19 mouse cellular contexts compared by ENCODE assay signal in the genomic region with DNA sequence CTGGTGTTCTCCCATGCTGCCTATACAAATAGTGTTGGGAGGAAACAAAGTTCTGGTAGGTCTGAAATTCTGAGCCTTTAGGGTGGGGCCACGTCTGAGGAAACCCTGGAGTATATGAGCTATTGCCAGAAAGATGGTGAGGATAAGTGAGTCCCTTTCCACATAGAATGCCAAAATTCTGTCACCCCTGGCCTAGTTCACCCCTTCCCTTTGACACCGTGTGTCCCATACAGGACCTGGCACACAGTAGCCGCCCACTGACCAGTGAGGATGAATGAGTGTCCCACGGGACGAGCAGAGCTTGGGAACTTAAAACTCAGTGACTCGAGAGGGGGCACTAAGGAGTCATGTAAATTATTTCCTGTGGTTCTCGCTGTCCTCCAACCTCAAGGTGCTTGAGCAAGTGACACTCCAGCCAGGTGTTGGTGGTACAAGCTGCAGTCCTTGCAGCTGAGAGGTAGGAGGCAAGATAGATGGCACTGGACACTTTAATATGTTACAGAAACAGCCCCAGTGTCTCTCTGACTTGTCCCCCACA. TPM values are rescaled to one million over a fixed set of nuclear protein-coding genes. Genes with fewer than 3 reads are reported as not detected.
DNase-seq lines count a peak whose midpoint lies in the region; TF ChIP-seq lines count a peak whose summit lies in the region.
"Had no signal": no experiment of that assay in that cellular context is flagged by ENCODE, and none has a peak within 500 bp of the region (broad histone marks: within the 10 kb centered on the region; RNA-seq: fewer than 3 reads in every experiment).

No protein-coding gene starts in this region.

- peak overlapping the region; percentile 14 for H3K9ac ChIP-seq in heart, adult 2 months (ENCODE audit: low read depth, low read length)
- H3K9ac ChIP-seq in CH12.LX (ENCODE audit: insufficient read depth, low read depth): no peak overlapping the region
- H3K9ac ChIP-seq: embryonic facial prominence, embryonic 12.5 days; forebrain, embryonic 15.5 days; hindbrain, embryonic 14.5 days had no signal

- peak; percentile 15; the same call in 1 of the 2 replicates for TF ChIP-seq CTCF in heart, adult 2 months (IDR thresholded peaks at IDR 0.05)
- peak in 1 of 2 experiments; percentile 62; a peak in 2 of 4 replicates for TF ChIP-seq CTCF in CH12.LX (conservative IDR thresholded peaks at IDR 0.05 in 1 of 2, IDR thresholded peaks at IDR 0.05 in 1 of 2; ENCODE audit: low read depth in 2 of 2, low read length in 2 of 2)

- H3K4me3 ChIP-seq in heart, adult 2 months: no peak overlapping the region
- H3K4me3 ChIP-seq in CH12.LX (replicated peaks in 1 of 3; ENCODE audit: low read depth in 2 of 3, low read length in 2 of 3, poor library complexity in 1 of 3): no peak overlapping the region
- H3K4me3 ChIP-seq: embryonic facial prominence, embryonic 12.5 days; forebrain, embryonic 15.5 days; heart, embryonic 10.5 days; hindbrain, embryonic 10.5 days had no signal

- dilution Hi-C loops in CH12.LX (cut with MboI; ENCODE audit: extremely low pct_ligation_motif_present, extremely low pct_unique_long_range_greater_than_20kb, low sequenced_read_pairs): no loop called here

- H3K27me3 ChIP-seq in heart, adult 2 months (ENCODE audit: control insufficient read depth, insufficient read depth, low read length): no peaks in the 10 kb centered on the region
- H3K27me3 ChIP-seq in CH12.LX (replicated peaks): no peaks in the 10 kb centered on the region
- H3K27me3 ChIP-seq: embryonic facial prominence, embryonic 12.5 days; forebrain, embryonic 15.5 days had no signal

- TF ChIP-seq EP300 in heart, adult 2 months (IDR thresholded peaks at IDR 0.05; ENCODE audit: insufficient read depth, low read depth, low read length): 0 out of 2 replicates have a peak, but pooled peaks have one; percentile 41
- peak; percentile 67 for TF ChIP-seq EP300 in CH12.LX (IDR thresholded peaks at IDR 0.05; ENCODE audit: low read length)

- no peak for DNase-seq in heart, adult 2 months
- DNase-seq in heart, postnatal 36 days: no peak
- peak; percentile 33 for DNase-seq in kidney, adult 9 months
- DNase-seq in kidney, postnatal 14 days: no peak
- peak; percentile 42 for DNase-seq in CH12.LX (ENCODE audit: extremely low read depth)
- DNase-seq in thymus, adult 18-20 months: no peak
- DNase-seq: adrenal gland, adult 8-10 months; adrenal gland, postnatal 36 days; cerebellum, adult 11 months; cerebellum, adult 8-10 months; cerebellum, postnatal 14 days; gastrocnemius, postnatal 25 days; heart, postnatal 14 days had no signal

- in situ Hi-C loops in CH12.LX (cut with MboI; ENCODE audit: low pct_ligation_motif_present, low pct_unique_long_range_greater_than_20kb, low sequenced_read_pairs): no loop called here

- peaks cover 2% of the 10 kb centered on the region for H3K9me3 ChIP-seq in CH12.LX (replicated peaks; ENCODE audit: low read length)
- H3K9me3 ChIP-seq: embryonic facial prominence, embryonic 12.5 days; forebrain, embryonic 15.5 days; G1E; heart, embryonic 10.5 days; hindbrain, embryonic 10.5 days had no signal

- H3K36me3 ChIP-seq in heart, adult 2 months (ENCODE audit: control insufficient read depth, insufficient read depth, low read length): peaks cover 9% of the 10 kb centered on the region
- H3K36me3 ChIP-seq in CH12.LX (replicated peaks in 1 of 2; ENCODE audit: control insufficient read depth in 1 of 2, insufficient read depth in 1 of 2, low read length in 1 of 2): no peaks in the 10 kb centered on the region
- H3K36me3 ChIP-seq: embryonic facial prominence, embryonic 12.5 days; forebrain, embryonic 15.5 days; G1E; heart, embryonic 10.5 days; hindbrain, embryonic 10.5 days had no signal

- no peak overlapping the region for H3K4me2 ChIP-seq in CH12.LX (ENCODE audit: insufficient read depth, low read depth, poor library complexity, severe bottlenecking)
- H3K4me2 ChIP-seq: embryonic facial prominence, embryonic 12.5 days; forebrain, embryonic 15.5 days; hindbrain, embryonic 14.5 days had no signal

- H3K4me1 ChIP-seq in heart, adult 2 months (ENCODE audit: control insufficient read depth, insufficient read depth, low read length): peaks cover 9% of the 10 kb centered on the region
- H3K4me1 ChIP-seq in CH12.LX (ENCODE audit: control insufficient read depth in 1 of 2, insufficient read depth in 2 of 2): peaks cover 12 to 28% of the 10 kb centered on the region in 2 experiments
- H3K4me1 ChIP-seq: forebrain, embryonic 15.5 days; hindbrain, embryonic 10.5 days had no signal

- peak; percentile 50 for TF ChIP-seq RAD21 in CH12.LX (IDR thresholded peaks at IDR 0.05; ENCODE audit: low read depth, low read length)

- intact Hi-C loops in heart, adult 2 months (cut with DNase I): no loop called here
- intact Hi-C loops in heart, postnatal 36 days (cut with DNase I): no loop called here

- H3K27ac ChIP-seq in heart, adult 2 months: peak overlapping the region; percentile 71
- H3K27ac ChIP-seq in CH12.LX (ENCODE audit: insufficient read depth, low read depth): no peak overlapping the region
- H3K27ac ChIP-seq: embryonic facial prominence, embryonic 12.5 days; forebrain, embryonic 15.5 days; heart, embryonic 10.5 days; hindbrain, embryonic 10.5 days; hindbrain, embryonic 14.5 days had no signal

- peak; percentile 34; the same call in 1 of the 2 replicates for TF ChIP-seq POLR2A in heart, adult 2 months (IDR thresholded peaks at IDR 0.05; ENCODE audit: insufficient read depth, low read depth, low read length)
- TF ChIP-seq POLR2A in CH12.LX (IDR thresholded peaks at IDR 0.05; ENCODE audit: low read depth, low read length): no peak

- H3K79me2 ChIP-seq in heart, adult 2 months (replicated peaks; ENCODE audit: control insufficient read depth, insufficient read depth, low read length): no peaks in the 10 kb centered on the region
- H3K79me2 ChIP-seq in CH12.LX (replicated peaks; ENCODE audit: control insufficient read depth, extremely low read depth, insufficient read depth, poor library complexity, severe bottlenecking): no peaks in the 10 kb centered on the region

- WGBS in heart, adult 2 months: 39% methylated on average over 7 of the region's 7 CpGs

TF ChIP-seq in CH12.LX, 34 proteins besides CTCF, POLR2A, EP300 and RAD21 (continues in another document):
- TF ChIP-seq MAFK (IDR thresholded peaks at IDR 0.05; ENCODE audit: insufficient replicate concordance, low read length): no peak
- peak; percentile 60 for TF ChIP-seq SMC3 (IDR thresholded peaks at IDR 0.05; ENCODE audit: low read depth, low read length)
- 0 out of 2 replicates have a peak, but pooled peaks have one; percentile 32 for TF ChIP-seq MAX (IDR thresholded peaks at IDR 0.05; ENCODE audit: low read length)
- no peak for TF ChIP-seq GABPA (IDR thresholded peaks at IDR 0.05; ENCODE audit: insufficient replicate concordance, low read depth, low read length)
- peak; percentile 35 for TF ChIP-seq BHLHE40 (IDR thresholded peaks at IDR 0.05; ENCODE audit: low read depth, low read length)
- 0 out of 2 replicates have a peak, but pooled peaks have one; percentile 34 for TF ChIP-seq IRF4 (IDR thresholded peaks at IDR 0.05; ENCODE audit: low read depth, low read length)
- 0 out of 2 replicates have a peak, but pooled peaks have one; percentile 32 for TF ChIP-seq ETS1 (conservative IDR thresholded peaks at IDR 0.05; ENCODE audit: low read depth, low read length)
- 0 out of 2 replicates have a peak, but pooled peaks have one; percentile 27 for TF ChIP-seq NELFE (IDR thresholded peaks at IDR 0.05; ENCODE audit: low read depth, low read length)
- TF ChIP-seq JUN (IDR thresholded peaks at IDR 0.05; ENCODE audit: insufficient read depth, low read depth, low read length): no peak
- no peak for TF ChIP-seq PAX5 (IDR thresholded peaks at IDR 0.05; ENCODE audit: low read length)
- 0 out of 2 replicates have a peak, but pooled peaks have one; percentile 17 for TF ChIP-seq SIN3A (IDR thresholded peaks at IDR 0.05; ENCODE audit: low read length)
- no peak for TF ChIP-seq ELF1 (IDR thresholded peaks at IDR 0.05; ENCODE audit: low read depth, low read length)
- no peak for TF ChIP-seq UBTF (IDR thresholded peaks at IDR 0.05; ENCODE audit: low read depth, low read length)
- TF ChIP-seq RCOR1 (conservative IDR thresholded peaks at IDR 0.05; ENCODE audit: low read depth, low read length): no peak
- no peak for TF ChIP-seq E2F4 (IDR thresholded peaks at IDR 0.05; ENCODE audit: insufficient replicate concordance, low read depth, low read length)
- 0 out of 2 replicates have a peak, but pooled peaks have one; percentile 26 for TF ChIP-seq MAZ (IDR thresholded peaks at IDR 0.05; ENCODE audit: low read depth, low read length)
- no peak for TF ChIP-seq ZC3H11A (IDR thresholded peaks at IDR 0.05; ENCODE audit: low read depth, low read length)
- TF ChIP-seq MYC (IDR thresholded peaks at IDR 0.05; ENCODE audit: low read depth, low read length): no peak
- TF ChIP-seq USF2 (conservative IDR thresholded peaks at IDR 0.05; ENCODE audit: low read depth, low read length): no peak
- no peak for TF ChIP-seq HCFC1 (IDR thresholded peaks at IDR 0.05; ENCODE audit: low read depth, low read length)
- no peak for TF ChIP-seq MXI1 (IDR thresholded peaks at IDR 0.05; ENCODE audit: low read depth, low read length)
- TF ChIP-seq POLR2AphosphoS2 (IDR thresholded peaks at IDR 0.05; ENCODE audit: low read depth, low read length): no peak
- no peak for TF ChIP-seq USF1 (IDR thresholded peaks at IDR 0.05; ENCODE audit: low read depth, low read length)
- no peak for TF ChIP-seq JUND (conservative IDR thresholded peaks at IDR 0.05; ENCODE audit: low read depth, low read length)
- TF ChIP-seq NRF1 (IDR thresholded peaks at IDR 0.05; ENCODE audit: low read depth, low read length): no peak
- TF ChIP-seq MEF2A (IDR thresholded peaks at IDR 0.05; ENCODE audit: borderline replicate concordance, low read depth, low read length): 0 out of 2 replicates have a peak, but pooled peaks have one; percentile 32
- TF ChIP-seq CHD2 (IDR thresholded peaks at IDR 0.05; ENCODE audit: low read length): no peak; the same call in 1 of the 2 replicates
- peak; percentile 47; the same call in 1 of the 2 replicates for TF ChIP-seq TCF12 (IDR thresholded peaks at IDR 0.05; ENCODE audit: low read depth, low read length)
- TF ChIP-seq ZKSCAN1 (IDR thresholded peaks at IDR 0.05; ENCODE audit: borderline replicate concordance, low read depth, low read length): no peak
- 0 out of 2 replicates have a peak, but pooled peaks have one; percentile 23 for TF ChIP-seq KAT2A (IDR thresholded peaks at IDR 0.05; ENCODE audit: insufficient replicate concordance, low read length)

RNA-seq across cellular contexts. Expression of a gene that starts 8.7 kb away (rescaled TPM):
- total RNA-seq in heart, adult 2 months (2021): 10 to 100 TPM; 33.8 to 39.4 TPM
- 31.9 and 32.1 TPM in 2 replicates for polyA plus RNA-seq in heart, adult 2 months (2012; rRNA removed)
- total RNA-seq in heart, postnatal 36 days (2021): 10 to 100 TPM; 42.0 to 53.5 TPM
- 22.3 and 25.8 TPM in 2 replicates for total RNA-seq in CH12.LX (2012; rRNA removed)
- 20.1 and 25.3 TPM in 2 replicates for total RNA-seq in CH12.LX (2014; rRNA removed)
- polyA plus RNA-seq in CH12.LX (2012; ENCODE audit: insufficient read length, low read depth): 35.6 and 37.0 TPM in 2 replicates
- polyA plus RNA-seq: G1E had no signal

Comparison
In these comparisons a context has a peak if more than half of its experiments do, and no peak if none do; other contexts are left out.
1. DNase-seq: peak in kidney, adult 9 months (single experiment) and CH12.LX (single experiment); none in heart, adult 2 months (0 of 2), heart, postnatal 36 days (0 of 2), kidney, postnatal 14 days (single experiment) and thymus, adult 18-20 months (0 of 2).